Mouse (Mus musculus) CH12.LX (cell line): ENCODE results near the gene Adap1. TPM values are rescaled to one million over a fixed set of nuclear protein-coding genes. Genes with fewer than 3 reads are reported as not detected.

Experiments
- DNase-seq: peaks from one replicate; pipeline ENCODE4 v3.0.0-alpha.2; 2013; ENCODE audit errors: extremely low read depth
- H3K27ac ChIP-seq: 2 replicates; pipeline ENCODE4 v1.5.1; 2012; ENCODE audit warnings: low read depth, mild to moderate bottlenecking, control low read depth, moderate library complexity; ENCODE audit not compliant: insufficient read depth
- H3K27me3 ChIP-seq: replicated peaks from 2 replicates; pipeline ENCODE3; 2012; ENCODE audit warnings: inconsistent platforms
- H3K36me3 ChIP-seq, 2 experiments: replicated peaks in 1 of 2; 2 replicates each; pipeline versions ENCODE3 to v1.6.1; 2012; ENCODE audit warnings: inconsistent platforms in 1 of 2, low read length in 1 of 2, mild to moderate bottlenecking in 1 of 2, mixed read lengths in 1 of 2, moderate library complexity in 1 of 2; ENCODE audit not compliant: control insufficient read depth in 1 of 2, insufficient read depth in 1 of 2
- H3K4me1 ChIP-seq, 2 experiments: 2 replicates each; pipeline ENCODE4 v1.6.1; 2012; ENCODE audit warnings: inconsistent platforms in 1 of 2, moderate library complexity in 1 of 2; ENCODE audit not compliant: insufficient read depth in 2 of 2, control insufficient read depth in 1 of 2
- H3K4me2 ChIP-seq: 2 replicates; pipeline ENCODE4 v1.6.1; 2012; ENCODE audit warnings: low read depth, mild to moderate bottlenecking, control low read depth; ENCODE audit not compliant: poor library complexity, insufficient read depth, severe bottlenecking
- H3K4me3 ChIP-seq, 3 experiments: fragments of 150-350 bp in 1 of 3; sonication (generic) in 1 of 3; replicated peaks in 1 of 3; 2 replicates each; pipeline versions ENCODE3 to v1.5.1; 2011 to 2012; ENCODE audit warnings: low read depth in 2 of 3, low read length in 2 of 3, mild to moderate bottlenecking in 2 of 3, moderate library complexity in 2 of 3, control low read depth in 1 of 3, improper control_type of control experiment in 1 of 3, inconsistent platforms in 1 of 3, mixed read lengths in 1 of 3; ENCODE audit not compliant: poor library complexity in 1 of 3
- H3K79me2 ChIP-seq: replicated peaks from 2 replicates; pipeline ENCODE4 v1.6.1; 2012; ENCODE audit warnings: mild to moderate bottlenecking, moderate library complexity; ENCODE audit not compliant: control insufficient read depth, poor library complexity, insufficient read depth, severe bottlenecking; ENCODE audit errors: extremely low read depth
- H3K9ac ChIP-seq: 2 replicates; pipeline ENCODE4 v1.6.1; 2012; ENCODE audit warnings: low read depth, mild to moderate bottlenecking, control low read depth, moderate library complexity; ENCODE audit not compliant: insufficient read depth
- H3K9me3 ChIP-seq: replicated peaks from 2 replicates; pipeline ENCODE3; 2012; ENCODE audit warnings: low read length, inconsistent platforms, mixed read lengths
- CHD2 ChIP-seq: IDR thresholded peaks from 2 replicates; pipeline ENCODE4 v1.6.1; 2011; ENCODE audit warnings: low read length, improper control_type of control experiment
- CTCF ChIP-seq, 2 experiments: IDR thresholded peaks in 1 of 2; conservative IDR thresholded peaks in 1 of 2; 2 replicates each; pipeline ENCODE4 v1.5.1; 2011 to 2012; ENCODE audit warnings: low read depth in 2 of 2, low read length in 2 of 2, improper control_type of control experiment in 1 of 2, inconsistent platforms in 1 of 2, mild to moderate bottlenecking in 1 of 2, moderate library complexity in 1 of 2
- E2F4 ChIP-seq: IDR thresholded peaks from 2 replicates; pipeline ENCODE4 v1.6.1; 2011; ENCODE audit warnings: low read depth, low read length, improper control_type of control experiment; ENCODE audit not compliant: insufficient replicate concordance
- ELF1 ChIP-seq: IDR thresholded peaks from 2 replicates; pipeline ENCODE4 v1.6.1; 2014; ENCODE audit warnings: low read depth, mild to moderate bottlenecking, inconsistent platforms, low read length, improper control_type of control experiment
- EP300 ChIP-seq: IDR thresholded peaks from 2 replicates; pipeline ENCODE4 v1.6.1; 2011; ENCODE audit warnings: low read length, improper control_type of control experiment
- ETS1 ChIP-seq: conservative IDR thresholded peaks from 2 replicates; pipeline ENCODE4 v1.6.1; 2012; ENCODE audit warnings: low read depth, mild to moderate bottlenecking, inconsistent platforms, low read length, improper control_type of control experiment, moderate library complexity
- HCFC1 ChIP-seq: IDR thresholded peaks from 2 replicates; pipeline ENCODE4 v1.6.1; 2012; ENCODE audit warnings: low read depth, mild to moderate bottlenecking, inconsistent platforms, low read length, improper control_type of control experiment
- IRF4 ChIP-seq: IDR thresholded peaks from 2 replicates; pipeline ENCODE4 v1.6.1; 2014; ENCODE audit warnings: low read depth, mild to moderate bottlenecking, inconsistent platforms, low read length, improper control_type of control experiment
- JUN ChIP-seq: IDR thresholded peaks from 2 replicates; pipeline ENCODE4 v1.6.1; 2011; ENCODE audit warnings: low read depth, mild to moderate bottlenecking, low read length, improper control_type of control experiment, moderate library complexity; ENCODE audit not compliant: insufficient read depth
- JUND ChIP-seq: conservative IDR thresholded peaks from 2 replicates; pipeline ENCODE4 v1.6.1; 2011; ENCODE audit warnings: low read depth, low read length, improper control_type of control experiment
- MAX ChIP-seq: IDR thresholded peaks from 2 replicates; pipeline ENCODE4 v1.6.1; 2011; ENCODE audit warnings: low read length, improper control_type of control experiment
- MEF2A ChIP-seq: IDR thresholded peaks from 2 replicates; pipeline ENCODE4 v1.6.1; 2014; ENCODE audit warnings: low read depth, mild to moderate bottlenecking, inconsistent platforms, low read length, improper control_type of control experiment, borderline replicate concordance
- MXI1 ChIP-seq: IDR thresholded peaks from 2 replicates; pipeline ENCODE4 v1.6.1; 2011; ENCODE audit warnings: mild to moderate bottlenecking, low read depth, low read length, improper control_type of control experiment
- NELFE ChIP-seq: IDR thresholded peaks from 2 replicates; pipeline ENCODE4 v1.6.1; 2011; ENCODE audit warnings: low read depth, low read length, improper control_type of control experiment
- NRF1 ChIP-seq: IDR thresholded peaks from 2 replicates; pipeline ENCODE4 v1.6.1; 2014; ENCODE audit warnings: low read depth, mild to moderate bottlenecking, inconsistent platforms, low read length, improper control_type of control experiment, moderate library complexity
- POLR2AphosphoS2 ChIP-seq: IDR thresholded peaks from 2 replicates; pipeline ENCODE4 v1.6.1; 2011; ENCODE audit warnings: low read depth, low read length, improper control_type of control experiment
- RAD21 ChIP-seq: IDR thresholded peaks from 2 replicates; pipeline ENCODE4 v1.6.1; 2011; ENCODE audit warnings: low read depth, mild to moderate bottlenecking, low read length, improper control_type of control experiment, moderate library complexity
- RCOR1 ChIP-seq: conservative IDR thresholded peaks from 2 replicates; pipeline ENCODE4 v1.6.1; 2012; ENCODE audit warnings: low read depth, mild to moderate bottlenecking, inconsistent platforms, low read length, improper control_type of control experiment
- SIN3A ChIP-seq: IDR thresholded peaks from 2 replicates; pipeline ENCODE4 v1.6.1; 2012; ENCODE audit warnings: low read length, improper control_type of control experiment, inconsistent platforms
- ZMIZ1 ChIP-seq: IDR thresholded peaks from 2 replicates; pipeline ENCODE4 v1.6.1; 2012; ENCODE audit warnings: low read depth, mild to moderate bottlenecking, inconsistent platforms, low read length, improper control_type of control experiment
- ZNF384 ChIP-seq: IDR thresholded peaks from 2 replicates; pipeline ENCODE4 v1.6.1; 2012; ENCODE audit warnings: low read depth, low read length, improper control_type of control experiment, inconsistent platforms
- dilution Hi-C: fragments of 300-500 bp; cut with MboI; formaldehyde crosslinking; loops from 2 replicates; pipeline ENCODE4 v1.14.3; 2020; ENCODE audit warnings: low sequenced_read_pairs; ENCODE audit not compliant: extremely low pct_unique_long_range_greater_than_20kb, extremely low pct_ligation_motif_present
- in situ Hi-C: fragments of 300-500 bp; cut with MboI; formaldehyde crosslinking; loops from 3 replicates; pipeline ENCODE4 v1.14.3; 2019; ENCODE audit warnings: low sequenced_read_pairs, low pct_ligation_motif_present, low pct_unique_long_range_greater_than_20kb, mixed read lengths
- polyA plus RNA-seq: library from polyadenylated mRNA; unstranded; fragments of >175 nt; gene quantifications from 2 replicates; pipeline ENCODE4 v1.2.1, GENCODE M21; 2012; ENCODE audit warnings: low read depth; ENCODE audit not compliant: insufficient read length
- total RNA-seq, 2 experiments: library from RNA; depleted of rRNA; stranded (reverse); fragments of 300-350 nt in 1 of 2; fragments of >200 nt in 1 of 2; gene quantifications; 2 replicates each; pipeline ENCODE4 v1.2.3; 2012 to 2014

Gene Adap1
- total and polyA plus RNA-seq, 3 experiments, result 53.9 to 73.2 (median 70.7) TPM

DNA sequence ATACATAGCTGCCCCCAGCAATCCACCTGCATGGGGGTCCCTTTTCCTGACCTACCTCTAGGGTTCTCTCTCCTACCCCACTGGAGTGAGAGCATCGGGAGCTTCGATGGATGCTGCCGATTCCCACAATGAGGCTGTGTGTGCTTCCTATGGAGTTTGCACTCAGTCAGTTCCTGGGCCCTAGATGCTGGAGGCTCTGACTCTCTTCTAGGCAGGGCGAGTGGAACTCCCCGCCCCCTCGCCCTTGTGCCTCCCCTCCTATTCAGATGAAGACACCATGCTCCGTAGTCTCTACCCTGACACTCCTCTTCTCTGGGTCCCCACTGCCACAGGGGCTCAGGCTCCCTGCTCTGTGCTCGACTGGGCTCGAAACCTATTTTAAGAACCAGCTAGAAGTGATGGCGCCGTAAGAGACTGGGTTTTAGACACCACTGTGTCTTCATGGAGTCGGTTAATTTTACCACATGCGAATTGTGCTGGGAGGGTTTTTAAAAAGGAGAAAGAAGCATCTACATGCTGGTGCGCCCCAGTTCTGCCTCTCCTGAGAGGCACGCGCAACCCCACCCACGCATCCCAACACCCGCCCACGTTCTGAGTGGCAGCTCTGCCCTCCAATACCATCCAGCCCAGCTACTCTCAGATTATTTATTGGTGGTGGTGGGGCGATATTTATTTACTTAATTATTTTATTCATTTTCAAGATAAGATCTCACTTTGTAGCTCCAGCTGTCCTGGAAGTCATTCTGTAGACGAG is 7.5 kb downstream of the Adap1 start:
- Histone ChIP-seq H3K9me3 (peaks cover 6% of the 10 kb centered on the region), H3K27ac (no peak overlapping the region), H3K4me1 (peaks cover 48 to 73% of the 10 kb centered on the region in 2 experiments), H3K9ac (no peak overlapping the region), H3K36me3 (peaks cover 23 to 55% of the 10 kb centered on the region in 2 experiments), H3K79me2 (peaks cover 86% of the 10 kb centered on the region), H3K27me3 (no peaks in the 10 kb centered on the region), H3K4me2 (no peak overlapping the region), H3K4me3 (no peak overlapping the region)
- in situ Hi-C loops (no loop called here), dilution Hi-C loops (no loop called here)
- no peak for DNase-seq
- no peak for TF ChIP-seq MXI1
- TF ChIP-seq MEF2A, result no peak
- TF ChIP-seq HCFC1, result no peak
- TF ChIP-seq JUND, result no peak
- no peak for TF ChIP-seq CHD2
- no peak for TF ChIP-seq CTCF (conservative IDR thresholded peaks at IDR 0.05 in 1 of 2, IDR thresholded peaks at IDR 0.05 in 1 of 2; ENCODE audit: low read depth in 2 of 2, low read length in 2 of 2)
- no peak for TF ChIP-seq NRF1
- TF ChIP-seq ZMIZ1, result no peak
- TF ChIP-seq RAD21, result no peak
- no peak for TF ChIP-seq SIN3A
- no peak for TF ChIP-seq IRF4

GRCm38 (mm10) chr5:139316982-139317675 is 8.3 kb downstream of the Adap1 start:
- H3K4me3 ChIP-seq, result no peak overlapping the region
- TF ChIP-seq ZNF384 (no peak), JUN (no peak), NELFE (no peak), RCOR1 (no peak), MAX (no peak), HCFC1 (no peak), MEF2A (no peak), EP300 (no peak), E2F4 (no peak), POLR2AphosphoS2 (no peak), ELF1 (no peak), ETS1 (no peak)
- dilution Hi-C loops (no loop called here), in situ Hi-C loops (no loop called here)
- no peak overlapping the region for H3K4me2 ChIP-seq
- peaks cover 85% of the 10 kb centered on the region for H3K79me2 ChIP-seq
- no peak overlapping the region for H3K9ac ChIP-seq
- no peak for DNase-seq
- H3K4me1 ChIP-seq, result peaks cover 44 to 69% of the 10 kb centered on the region in 2 experiments
- H3K9me3 ChIP-seq, result peaks cover 6% of the 10 kb centered on the region
- no peak overlapping the region for H3K27ac ChIP-seq
- H3K27me3 ChIP-seq, result no peaks in the 10 kb centered on the region
- H3K36me3 ChIP-seq, result peaks cover 25 to 58% of the 10 kb centered on the region in 2 experiments
